Mouse (Mus musculus) embryonic facial prominence, embryonic 14.5 days (tissue): Measurements from ENCODE around the gene Gm12169. TPM values are rescaled to one million over a fixed set of nuclear protein-coding genes. Genes with fewer than 3 reads are reported as not detected.
A peak's percentile ranks its signal among the peaks of the same experiment; 100 is the strongest.

Source experiments
- ATAC-seq: fragments of 200-750 bp; cut with Nextera tagmentation; 2 replicates; pipeline ENCODE4 v1.8.0; 2017; ENCODE audit warnings: low read depth, moderate number of reproducible peaks, moderate TSS enrichment
- DNase-seq: peaks from one replicate; pipeline ENCODE4 v3.0.0-alpha.2; 2015; ENCODE audit warnings: low spot score
- H3K27ac ChIP-seq: fragments of 300-500 bp; sonication (generic); replicated peaks from 2 replicates; pipeline ENCODE4 v1.5.1; 2014; ENCODE audit warnings: low read depth, mild to moderate bottlenecking, low read length, moderate library complexity
- H3K27me3 ChIP-seq: fragments of 300-500 bp; sonication (generic); replicated peaks from 2 replicates; pipeline ENCODE4 v1.6.1; 2014; ENCODE audit warnings: low read length; ENCODE audit not compliant: control insufficient read depth, insufficient read depth
- H3K36me3 ChIP-seq: fragments of 300-500 bp; sonication (generic); 2 replicates; pipeline ENCODE4 v1.6.1; 2014; ENCODE audit warnings: low read length, mixed read lengths; ENCODE audit not compliant: control insufficient read depth, insufficient read depth
- H3K4me1 ChIP-seq: fragments of 300-500 bp; sonication (generic); 2 replicates; pipeline ENCODE4 v1.6.1; 2014; ENCODE audit warnings: antibody characterized with exemption, low read length; ENCODE audit not compliant: control insufficient read depth, insufficient read depth
- H3K4me2 ChIP-seq: fragments of 300-500 bp; sonication (generic); 2 replicates; pipeline ENCODE4 v1.6.1; 2014; ENCODE audit warnings: low read depth, mild to moderate bottlenecking, low read length, moderate library complexity, mixed read lengths
- H3K4me3 ChIP-seq: fragments of 300-500 bp; sonication (generic); 2 replicates; pipeline ENCODE4 v1.5.1; 2014; ENCODE audit warnings: low read depth, mild to moderate bottlenecking, low read length
- H3K9ac ChIP-seq: fragments of 300-500 bp; sonication (generic); 2 replicates; pipeline ENCODE4 v1.6.1; 2014; ENCODE audit warnings: low read depth, mild to moderate bottlenecking, low read length, moderate library complexity, mixed read lengths
- H3K9me3 ChIP-seq: fragments of 300-500 bp; sonication (generic); 2 replicates; pipeline ENCODE4 v1.6.1; 2016; ENCODE audit warnings: low read length; ENCODE audit not compliant: control insufficient read depth
- WGBS: fragments of 180-500 bp; shearing (Covaris S2); extraction: QIAGEN DNeasy Blood & Tissue Kit; methylation state at CpG from one replicate; pipeline ENCODE4 v1.1.7; 2014; 5-methylcytosine and 5-hydroxymethylcytosine counted together
- polyA plus RNA-seq: library from polyadenylated mRNA; unstranded; fragments of >200 nt; fragmentation: Nextera tagmentation; extraction: Ambion mirVana; gene quantifications from 2 replicates; pipeline ENCODE4 v1.2.1, GENCODE M21; 2014

Gene Gm12169
- polyA plus RNA-seq, 1 experiment from 2014 or later: not detected

GRCm38 (mm10) chr11:46569107-46569506 is 45.1 kb downstream of the Gm12169 start:
- WGBS: 60% methylated on average over 1 of the region's 1 CpGs
- H3K4me2 ChIP-seq: no peak overlapping the region
- no peak overlapping the region for H3K4me3 ChIP-seq
- no peaks in the 10 kb centered on the region for H3K27me3 ChIP-seq
- no peak overlapping the region for H3K9ac ChIP-seq
- no peak for ATAC-seq
- DNase-seq: no peak
- no peaks in the 10 kb centered on the region for H3K9me3 ChIP-seq
- no peaks in the 10 kb centered on the region for H3K36me3 ChIP-seq
- H3K27ac ChIP-seq: no peak overlapping the region
- no peaks in the 10 kb centered on the region for H3K4me1 ChIP-seq

GRCm38 (mm10) chr11:46571327-46571726 is 47.3 kb downstream of the Gm12169 start, which contains the start of gene BC053393:
Gene BC053393 (plus strand): TSS chr11:46571536.
- DNase-seq: no peak
- ATAC-seq: no peak
- Histone ChIP-seq H3K27ac (no peak within 1 kb of the TSS), H3K36me3 (no peaks in the 10 kb centered on the region), H3K4me3 (no peak within 1 kb of the TSS), H3K4me2 (no peak within 1 kb of the TSS), H3K9me3 (no peaks in the 10 kb centered on the region), H3K27me3 (no peaks in the 10 kb centered on the region), H3K9ac (no peak within 1 kb of the TSS), H3K4me1 (no peaks in the 10 kb centered on the region)
- WGBS: 82% methylated on average over 1 of the region's 1 CpGs

- Histone ChIP-seq H3K36me3 (no peaks in the 10 kb centered on the region), H3K27ac (0 out of 2 replicates have a peak overlapping the region, but pooled peaks have one; percentile 66), H3K4me3 (no peak overlapping the region), H3K9ac (no peak overlapping the region), H3K4me2 (no peak overlapping the region), H3K4me1 (peaks cover 3% of the 10 kb centered on the region; the same call in 1 of the 2 replicates), H3K9me3 (no peaks in the 10 kb centered on the region), H3K27me3 (no peaks in the 10 kb centered on the region)
- peak; percentile 78 for DNase-seq
- ATAC-seq: peak; percentile 82
- 46% methylated on average over 5 of the region's 5 CpGs for WGBS
These were observed 54.8 kb downstream of the Gm12169 start for GRCm38 (mm10) chr11:46578771-46579281.

- Histone ChIP-seq H3K36me3 (no peaks in the 10 kb centered on the region), H3K27ac (no peak overlapping the region), H3K4me2 (no peak overlapping the region), H3K9me3 (no peaks in the 10 kb centered on the region), H3K4me3 (no peak overlapping the region), H3K9ac (no peak overlapping the region), H3K4me1 (peaks cover 3% of the 10 kb centered on the region; the same call in 1 of the 2 replicates), H3K27me3 (no peaks in the 10 kb centered on the region)
- ATAC-seq (no peak), DNase-seq (no peak)
- WGBS: 78% methylated on average over 3 of the region's 3 CpGs
These were observed 56.4 kb downstream of the Gm12169 start for GRCm38 (mm10) chr11:46580428-46580827.

- 83% methylated on average over 5 of the region's 5 CpGs for WGBS
- Histone ChIP-seq H3K4me3 (no peak overlapping the region), H3K36me3 (no peaks in the 10 kb centered on the region), H3K27me3 (no peaks in the 10 kb centered on the region), H3K9ac (no peak overlapping the region), H3K9me3 (no peaks in the 10 kb centered on the region), H3K4me1 (peaks cover 3% of the 10 kb centered on the region; the same call in 1 of the 2 replicates), H3K27ac (no peak overlapping the region), H3K4me2 (no peak overlapping the region)
- no peak for ATAC-seq
- no peak for DNase-seq
These were observed 58.7 kb downstream of the Gm12169 start for GRCm38 (mm10) chr11:46582741-46583140.

Other genes with a start within 250 kb of the Gm12169 start
- 13.4 TPM in 2 replicates for gene Cyfip2, start 211.4 kb upstream of the Gm12169 start, polyA plus RNA-seq
- 0.18 and 0.26 TPM in 2 replicates for gene Itk, start 134.7 kb upstream of the Gm12169 start, polyA plus RNA-seq
- not detected in 2 replicates for gene Fam71b, start 127.7 kb upstream of the Gm12169 start, polyA plus RNA-seq
- gene Med7, start 87.3 kb upstream of the Gm12169 start, polyA plus RNA-seq: 61.9 and 71.9 TPM in 2 replicates
- gene Havcr2, start 69.3 kb upstream of the Gm12169 start, polyA plus RNA-seq: 0.11 and 0.24 TPM in 2 replicates
- not detected in 2 replicates for gene BC053393, start 47.3 kb downstream of the Gm12169 start, polyA plus RNA-seq
- not detected in 2 replicates for gene Dppa1, start 105.0 kb downstream of the Gm12169 start, polyA plus RNA-seq
- gene Timd2, start 182.8 kb downstream of the Gm12169 start, polyA plus RNA-seq: 0.10 and 0.42 TPM in 2 replicates
- 0.36 and 0.71 TPM in 2 replicates for gene Havcr1, start 210.9 kb downstream of the Gm12169 start, polyA plus RNA-seq